Mouse (Mus musculus) cerebellum, adult 2 months (tissue): ENCODE results near the gene Stox2. TPM values are rescaled to one million over a fixed set of nuclear protein-coding genes. Genes with fewer than 3 reads are reported as not detected.
"Not testable (repeated sequence)": the region's sequence is repeated elsewhere in the genome, so short reads cannot be mapped to it uniquely, and the experiment has no call there.

Experiments
- DNase-seq, 2 experiments: peaks; one replicate each; pipeline ENCODE4 v3.0.0; 2021
- H3K27ac ChIP-seq: fragments of 200-500 bp; 2 replicates; pipeline ENCODE4 v1.5.1; 2012; ENCODE audit warnings: low read length, control low read depth, inconsistent platforms; ENCODE audit not compliant: insufficient read depth
- H3K27me3 ChIP-seq: fragments of 200-500 bp; 2 replicates; pipeline ENCODE4 v1.6.1; 2012; ENCODE audit warnings: inconsistent platforms, mild to moderate bottlenecking, low read length, moderate library complexity; ENCODE audit not compliant: control insufficient read depth, insufficient read depth
- H3K4me1 ChIP-seq: fragments of 200-500 bp; 2 replicates; pipeline ENCODE4 v1.6.1; 2011; ENCODE audit warnings: low read length; ENCODE audit not compliant: control insufficient read depth, insufficient read depth
- H3K4me3 ChIP-seq: fragments of 200-500 bp; replicated peaks from 2 replicates; pipeline ENCODE3; 2011; ENCODE audit warnings: mild to moderate bottlenecking, low read depth, low read length, control low read depth; ENCODE audit not compliant: insufficient read depth
- CTCF ChIP-seq: fragments of 200-500 bp; IDR thresholded peaks from 2 replicates; pipeline ENCODE4 v1.5.1; 2011; ENCODE audit warnings: low read depth, mild to moderate bottlenecking, control low read depth, low read length, moderate library complexity, borderline replicate concordance; ENCODE audit not compliant: insufficient read depth
- POLR2A ChIP-seq: fragments of 200-500 bp; IDR thresholded peaks from 2 replicates; pipeline ENCODE4 v1.6.1; 2011; ENCODE audit warnings: low read length, control low read depth, borderline replicate concordance; ENCODE audit not compliant: insufficient read depth
- WGBS: fragments of 180-500 bp; shearing (Covaris S2); methylation state at CpG from one replicate; pipeline ENCODE4 v1.1.7; 2018; 5-methylcytosine and 5-hydroxymethylcytosine counted together
- polyA plus RNA-seq: library from polyadenylated mRNA; depleted of rRNA; stranded (reverse); fragments of >200 nt; gene quantifications from 2 replicates; pipeline ENCODE4 v1.2.3, GENCODE M21; 2012

Gene Stox2
- polyA plus RNA-seq, 1 experiment, result 19.3 TPM

GRCm38 (mm10) chr8:47459216-47459749 lies 13.1 kb upstream of the Stox2 start:
- Histone ChIP-seq H3K27ac (no peak overlapping the region), H3K27me3 (no peaks in the 10 kb centered on the region), H3K4me3 (no peak overlapping the region), H3K4me1 (no peaks in the 10 kb centered on the region)
- DNase-seq, result no peak
- no peak for TF ChIP-seq POLR2A
- no peak for TF ChIP-seq CTCF
- 61% methylated on average over 6 of the region's 6 CpGs for WGBS

- Histone ChIP-seq H3K4me1 (no peaks in the 10 kb centered on the region), H3K27ac (no peak overlapping the region), H3K27me3 (no peaks in the 10 kb centered on the region), H3K4me3 (no peak overlapping the region)
- no peak for DNase-seq
- WGBS, result 94% methylated on average over 10 of the region's 10 CpGs
- TF ChIP-seq POLR2A (no peak), CTCF (no peak)
These were observed 12.4 kb upstream of the Stox2 start for GRCm38 (mm10) chr8:47458591-47458990.

GRCm38 (mm10) chr8:47449211-47449610 lies 3.0 kb upstream of the Stox2 start:
- H3K27me3 ChIP-seq, H3K4me3 ChIP-seq, DNase-seq, H3K4me1 ChIP-seq, H3K27ac ChIP-seq: not testable (repeated sequence)
- 96% methylated on average over 2 of the region's 2 CpGs for WGBS

GRCm38 (mm10) chr8:47439271-47439670 lies 6.9 kb downstream of the Stox2 start:
- H3K27ac ChIP-seq, result no peak overlapping the region
- H3K4me1 ChIP-seq, result no peaks in the 10 kb centered on the region
- 39% methylated on average over 12 of the region's 12 CpGs for WGBS
- DNase-seq, result no peak
- H3K4me3 ChIP-seq, result no peak overlapping the region
- no peaks in the 10 kb centered on the region for H3K27me3 ChIP-seq
- no peak for TF ChIP-seq POLR2A
- TF ChIP-seq CTCF, result no peak

GRCm38 (mm10) chr8:47437976-47438375 lies 8.2 kb downstream of the Stox2 start:
- DNase-seq, result no peak
- H3K4me1 ChIP-seq, result no peaks in the 10 kb centered on the region
- TF ChIP-seq CTCF (no peak), POLR2A (no peak)
- WGBS, result 77% methylated on average over 6 of the region's 6 CpGs
- H3K4me3 ChIP-seq, result no peak overlapping the region
- H3K27me3 ChIP-seq, result no peaks in the 10 kb centered on the region
- H3K27ac ChIP-seq, result no peak overlapping the region

- no peaks in the 10 kb centered on the region for H3K4me1 ChIP-seq
- no peak for TF ChIP-seq POLR2A
- H3K27ac ChIP-seq, result no peak overlapping the region
- no peak for DNase-seq
- H3K4me3 ChIP-seq, result no peak overlapping the region
- 77% methylated on average over 2 of the region's 2 CpGs for WGBS
- no peaks in the 10 kb centered on the region for H3K27me3 ChIP-seq
These were observed 10.3 kb downstream of the Stox2 start for GRCm38 (mm10) chr8:47435861-47436260.

GRCm38 (mm10) chr8:47435412-47435811 lies 10.8 kb downstream of the Stox2 start:
- no peak for TF ChIP-seq CTCF
- TF ChIP-seq POLR2A, result no peak
- no peak for DNase-seq
- no peaks in the 10 kb centered on the region for H3K27me3 ChIP-seq
- H3K4me3 ChIP-seq, result no peak overlapping the region
- WGBS, result 69% methylated on average over 4 of the region's 4 CpGs
- no peak overlapping the region for H3K27ac ChIP-seq
- H3K4me1 ChIP-seq, result no peaks in the 10 kb centered on the region

GRCm38 (mm10) chr8:47431263-47431662 lies 14.9 kb downstream of the Stox2 start:
- Histone ChIP-seq H3K4me1 (no peaks in the 10 kb centered on the region), H3K4me3 (no peak overlapping the region), H3K27me3 (no peaks in the 10 kb centered on the region), H3K27ac (no peak overlapping the region)
- TF ChIP-seq CTCF (no peak), POLR2A (no peak)
- WGBS, result 6% methylated on average over 4 of the region's 4 CpGs
- peak in 1 of 2 experiments; percentile 40 for DNase-seq

- not testable (repeated sequence) for H3K27ac ChIP-seq, DNase-seq, H3K4me1 ChIP-seq, H3K27me3 ChIP-seq
- H3K4me3 ChIP-seq, result peak overlapping the region; percentile 37
- WGBS, result 6% methylated on average over 8 of the region's 8 CpGs
These were observed 32.0 kb downstream of the Stox2 start for GRCm38 (mm10) chr8:47414258-47414525.
